ENCODE assay signal across 8 mouse cellular contexts in genomic region chr13:17805614-17805975, GRCm38 (mm10). TPM values are rescaled to one million over a fixed set of nuclear protein-coding genes. Genes with fewer than 3 reads are reported as not detected.
DNase-seq lines count a peak whose midpoint lies in the region; ATAC-seq and TF ChIP-seq lines count a peak whose summit lies in the region.

No protein-coding gene starts in this region.

- under 1% methylated on average over 14 of the region's 14 CpGs for WGBS in kidney, embryonic 14.5 days
- under 1% methylated on average over 14 of the region's 14 CpGs for WGBS in hindbrain, embryonic 13.5 days
- under 1% methylated on average over 14 of the region's 14 CpGs for whole genome bisulfite sequencing in midbrain, embryonic 13.5 days

- peak overlapping the region; percentile 97 for H3K9ac ChIP-seq in kidney, embryonic 14.5 days (ENCODE audit: low read depth, low read length)
- peak overlapping the region; percentile 99 for H3K9ac ChIP-seq in hindbrain, embryonic 13.5 days
- peak overlapping the region; percentile 78 for H3K9ac ChIP-seq in midbrain, embryonic 13.5 days (replicated peaks)

- peak overlapping the region; percentile 57 for H3K4me2 ChIP-seq in kidney, embryonic 14.5 days (replicated peaks; ENCODE audit: low read depth, low read length)
- peak overlapping the region; percentile 66 for H3K4me2 ChIP-seq in hindbrain, embryonic 13.5 days
- peak overlapping the region; percentile 63 for H3K4me2 ChIP-seq in midbrain, embryonic 13.5 days (replicated peaks)

- no peaks in the 10 kb centered on the region for H3K27me3 ChIP-seq in kidney, embryonic 14.5 days (ENCODE audit: control insufficient read depth, insufficient read depth, low read length)
- no peaks in the 10 kb centered on the region for H3K27me3 ChIP-seq in hindbrain, embryonic 13.5 days
- no peaks in the 10 kb centered on the region for H3K27me3 ChIP-seq in midbrain, embryonic 13.5 days

- H3K27ac ChIP-seq in kidney, embryonic 14.5 days (ENCODE audit: low read depth, low read length), result peak overlapping the region; percentile 97
- H3K27ac ChIP-seq in bone marrow macrophage, adult 2 months (ENCODE audit: insufficient read depth, low read depth, low read length), result peak overlapping the region; percentile 82
- peak overlapping the region; percentile 98 for H3K27ac ChIP-seq in hindbrain, embryonic 13.5 days
- peak overlapping the region; percentile 97 for H3K27ac ChIP-seq in midbrain, embryonic 13.5 days

- TF ChIP-seq CTCF in bone marrow macrophage, adult 2 months (IDR thresholded peaks at IDR 0.05; ENCODE audit: low read depth, low read length), result no peak

- DNase-seq in kidney, postnatal 10 days, result no peak
- no peak for DNase-seq in embryo, embryonic 10.5 days (ENCODE audit: low spot score)
- no peak for DNase-seq in urinary bladder, postnatal 10 days (ENCODE audit: low spot score)
- DNase-seq in kidney, postnatal 25 days, result no peak

- 0 out of 2 replicates have a peak, but pooled peaks cover 8% of the 10 kb centered on the region for H3K4me1 ChIP-seq in kidney, embryonic 14.5 days (ENCODE audit: control insufficient read depth, insufficient read depth, low read length)
- H3K4me1 ChIP-seq in bone marrow macrophage, adult 2 months (ENCODE audit: control insufficient read depth, insufficient read depth, low read length), result no peaks in the 10 kb centered on the region
- peaks cover 13% of the 10 kb centered on the region for H3K4me1 ChIP-seq in hindbrain, embryonic 13.5 days (replicated peaks)
- peaks cover 21% of the 10 kb centered on the region for H3K4me1 ChIP-seq in midbrain, embryonic 13.5 days (replicated peaks)

- TF ChIP-seq POLR2A in bone marrow macrophage, adult 2 months (IDR thresholded peaks at IDR 0.05; ENCODE audit: borderline replicate concordance, low read depth, low read length), result no peak

- no peaks in the 10 kb centered on the region for H3K9me3 ChIP-seq in kidney, embryonic 14.5 days (ENCODE audit: control insufficient read depth, low read length)
- H3K9me3 ChIP-seq in hindbrain, embryonic 13.5 days, result no peaks in the 10 kb centered on the region
- no peaks in the 10 kb centered on the region for H3K9me3 ChIP-seq in midbrain, embryonic 13.5 days

- no peak for ATAC-seq in kidney, embryonic 14.5 days (ENCODE audit: low FRiP score, low TSS enrichment)
- ATAC-seq in hindbrain, embryonic 13.5 days (ENCODE audit: low FRiP score), result no peak
- no peak for ATAC-seq in midbrain, embryonic 13.5 days

- H3K4me3 ChIP-seq in kidney, embryonic 14.5 days (ENCODE audit: low read length), result peak overlapping the region; percentile 77
- H3K4me3 ChIP-seq in bone marrow macrophage, adult 2 months (ENCODE audit: insufficient read depth, low read length), result peak overlapping the region; percentile 75
- H3K4me3 ChIP-seq in hindbrain, embryonic 13.5 days, result peak overlapping the region; percentile 100
- peak overlapping the region; percentile 99 for H3K4me3 ChIP-seq in midbrain, embryonic 13.5 days (replicated peaks)

- 0 out of 2 replicates have a peak, but pooled peaks cover 2% of the 10 kb centered on the region for H3K36me3 ChIP-seq in kidney, embryonic 14.5 days (ENCODE audit: control insufficient read depth, insufficient read depth, low read length)
- H3K36me3 ChIP-seq in hindbrain, embryonic 13.5 days, result no peaks in the 10 kb centered on the region
- H3K36me3 ChIP-seq in midbrain, embryonic 13.5 days, result no peaks in the 10 kb centered on the region

RNA-seq across cellular contexts. Expression of gene Cdk13, which starts 0.7 kb away (rescaled TPM):
- 26.3 and 27.9 TPM in 2 replicates for polyA plus RNA-seq in kidney, embryonic 14.5 days (2014; fragmentation: Nextera tagmentation; extraction: Ambion mirVana)
- 45.8 and 46.5 TPM in 2 replicates for polyA plus RNA-seq in bone marrow macrophage, adult 2 months (2012; ENCODE audit: insufficient read depth, insufficient read length, missing spikeins)
- 18.4 and 20.8 TPM in 2 replicates for polyA plus RNA-seq in hindbrain, embryonic 13.5 days (2015; fragmentation: Nextera tagmentation; extraction: Ambion mirVana)
- 17.4 and 18.9 TPM in 2 replicates for polyA plus RNA-seq in midbrain, embryonic 13.5 days (2015; fragmentation: Nextera tagmentation; extraction: Ambion mirVana)
